Mouse (Mus musculus): ENCODE results near the gene Gm8122. TPM values are rescaled to one million over a fixed set of nuclear protein-coding genes. Genes with fewer than 3 reads are reported as not detected.
"Not testable (repeated sequence)": the region's sequence is repeated elsewhere in the genome, so short reads cannot be mapped to it uniquely, and the experiment has no call there.

The Gm8122 gene
- not detected in 2 replicates for polyA plus RNA-seq (2016; fragmentation: Nextera tagmentation; extraction: Ambion mirVana)

GRCm38 (mm10) chr14:43235204-43235603 lies at the start of gene Gm8122:
Gene Gm8122, minus strand, starts transcription at chr14:43235304.
- not testable (repeated sequence) for H3K9me3 ChIP-seq; H3K4me3 ChIP-seq; DNase-seq (ENCODE audit: low spot score); H3K36me3 ChIP-seq; H3K4me1 ChIP-seq; H3K27ac ChIP-seq; H3K27me3 ChIP-seq (ENCODE audit: insufficient read depth, poor library complexity, severe bottlenecking)
- WGBS, result 92% methylated on average over 3 of the region's 4 CpGs

- H3K4me1 ChIP-seq; H3K9me3 ChIP-seq; H3K27me3 ChIP-seq (ENCODE audit: insufficient read depth, poor library complexity, severe bottlenecking); H3K27ac ChIP-seq; H3K36me3 ChIP-seq; H3K4me3 ChIP-seq: not testable (repeated sequence)
- WGBS, result 84% methylated on average over 3 of the region's 3 CpGs
- DNase-seq (ENCODE audit: low spot score), result peak; percentile 63
These were observed 43.6 kb upstream of the Gm8122 start for GRCm38 (mm10) chr14:43278681-43279080.

- peak; percentile 74 for DNase-seq (ENCODE audit: low spot score)
- not testable (repeated sequence) for H3K27ac ChIP-seq; H3K4me3 ChIP-seq; H3K9me3 ChIP-seq; H3K27me3 ChIP-seq (ENCODE audit: insufficient read depth, poor library complexity, severe bottlenecking); H3K4me1 ChIP-seq; H3K36me3 ChIP-seq
- 70% methylated on average over 4 of the region's 4 CpGs for WGBS
These were observed 43.0 kb upstream of the Gm8122 start for GRCm38 (mm10) chr14:43278146-43278545.

- WGBS, result 60% methylated on average over 2 of the region's 2 CpGs
- not testable (repeated sequence) for H3K4me3 ChIP-seq; H3K27me3 ChIP-seq (ENCODE audit: insufficient read depth, poor library complexity, severe bottlenecking); H3K4me1 ChIP-seq; H3K27ac ChIP-seq; H3K9me3 ChIP-seq; H3K36me3 ChIP-seq
- peak; percentile 25 for DNase-seq (ENCODE audit: low spot score)
These were observed 42.4 kb upstream of the Gm8122 start for GRCm38 (mm10) chr14:43277468-43277867.

- DNase-seq (ENCODE audit: low spot score); H3K9me3 ChIP-seq; H3K4me3 ChIP-seq; H3K27me3 ChIP-seq (ENCODE audit: insufficient read depth, poor library complexity, severe bottlenecking); H3K4me1 ChIP-seq; H3K36me3 ChIP-seq; H3K27ac ChIP-seq: not testable (repeated sequence)
- WGBS, result 83% methylated on average over 1 of the region's 1 CpGs
These were observed 40.6 kb upstream of the Gm8122 start for GRCm38 (mm10) chr14:43275752-43276151.

GRCm38 (mm10) chr14:43274986-43275511 lies 39.9 kb upstream of the Gm8122 start, which contains the start of gene Gm9732:
Gene Gm9732, plus strand, starts transcription at chr14:43275036.
- not testable (repeated sequence) for H3K4me3 ChIP-seq; H3K36me3 ChIP-seq; H3K27ac ChIP-seq; H3K4me1 ChIP-seq; H3K27me3 ChIP-seq (ENCODE audit: insufficient read depth, poor library complexity, severe bottlenecking); H3K9me3 ChIP-seq
- 81% methylated on average over 8 of the region's 8 CpGs for WGBS
- peak; percentile 62 for DNase-seq (ENCODE audit: low spot score)

GRCm38 (mm10) chr14:43273161-43273560 lies 38.1 kb upstream of the Gm8122 start:
- H3K4me1 ChIP-seq; H3K27me3 ChIP-seq (ENCODE audit: insufficient read depth, poor library complexity, severe bottlenecking); H3K27ac ChIP-seq; H3K36me3 ChIP-seq; H3K9me3 ChIP-seq; H3K4me3 ChIP-seq: not testable (repeated sequence)
- peak; percentile 30 for DNase-seq (ENCODE audit: low spot score)
- WGBS, result 79% methylated on average over 1 of the region's 1 CpGs

- H3K4me3 ChIP-seq; H3K27ac ChIP-seq; H3K36me3 ChIP-seq; H3K9me3 ChIP-seq; H3K4me1 ChIP-seq; DNase-seq (ENCODE audit: low spot score); H3K27me3 ChIP-seq (ENCODE audit: insufficient read depth, poor library complexity, severe bottlenecking): not testable (repeated sequence)
- WGBS, result 72% methylated on average over 3 of the region's 3 CpGs
These were observed 34.1 kb upstream of the Gm8122 start for GRCm38 (mm10) chr14:43269211-43269610.

- H3K4me1 ChIP-seq; H3K27me3 ChIP-seq (ENCODE audit: insufficient read depth, poor library complexity, severe bottlenecking); H3K9me3 ChIP-seq; H3K4me3 ChIP-seq; H3K36me3 ChIP-seq; H3K27ac ChIP-seq: not testable (repeated sequence)
- DNase-seq (ENCODE audit: low spot score), result peak; percentile 33
- WGBS, result 57% methylated on average over 2 of the region's 2 CpGs
These were observed 33.5 kb upstream of the Gm8122 start for GRCm38 (mm10) chr14:43268521-43269084.

- DNase-seq (ENCODE audit: low spot score); H3K27me3 ChIP-seq (ENCODE audit: insufficient read depth, poor library complexity, severe bottlenecking); H3K27ac ChIP-seq; H3K4me1 ChIP-seq; H3K4me3 ChIP-seq; H3K9me3 ChIP-seq; H3K36me3 ChIP-seq: not testable (repeated sequence)
- WGBS, result 88% methylated on average over 3 of the region's 3 CpGs
These were observed 28.3 kb upstream of the Gm8122 start for GRCm38 (mm10) chr14:43263421-43263820.

- whole genome bisulfite sequencing, result 92% methylated on average over 3 of the region's 4 CpGs
- not testable (repeated sequence) for H3K4me3 ChIP-seq; H3K27ac ChIP-seq; H3K9me3 ChIP-seq; H3K36me3 ChIP-seq; DNase-seq (ENCODE audit: low spot score); H3K4me1 ChIP-seq; H3K27me3 ChIP-seq (ENCODE audit: insufficient read depth, poor library complexity, severe bottlenecking)
These were observed 23.2 kb upstream of the Gm8122 start, which contains the start of gene Gm8126 for GRCm38 (mm10) chr14:43258349-43258748. Gene Gm8126, plus strand, starts transcription at chr14:43258649.

- not testable (repeated sequence) for DNase-seq (ENCODE audit: low spot score); H3K27me3 ChIP-seq (ENCODE audit: insufficient read depth, poor library complexity, severe bottlenecking)
These were observed 21.4 kb upstream of the Gm8122 start for GRCm38 (mm10) chr14:43256511-43256910.

GRCm38 (mm10) chr14:43250549-43251253 lies 15.6 kb upstream of the Gm8122 start:
- not testable (repeated sequence) for H3K4me1 ChIP-seq; H3K36me3 ChIP-seq; H3K9me3 ChIP-seq; H3K4me3 ChIP-seq; H3K27me3 ChIP-seq (ENCODE audit: insufficient read depth, poor library complexity, severe bottlenecking); H3K27ac ChIP-seq
- peak; percentile 36 for DNase-seq (ENCODE audit: low spot score)
- 27% methylated on average over 5 of the region's 6 CpGs for WGBS

More at GRCm38 (mm10) chr14:43256511-43256910, 21.4 kb upstream of the Gm8122 start:
- not testable (repeated sequence) for H3K4me3 ChIP-seq, H3K4me1 ChIP-seq, H3K9me3 ChIP-seq, H3K36me3 ChIP-seq, H3K27ac ChIP-seq
- 71% methylated on average over 1 of the region's 1 CpGs for WGBS
